ENCODE assay signal across 14 mouse cellular contexts in the genomic region with DNA sequence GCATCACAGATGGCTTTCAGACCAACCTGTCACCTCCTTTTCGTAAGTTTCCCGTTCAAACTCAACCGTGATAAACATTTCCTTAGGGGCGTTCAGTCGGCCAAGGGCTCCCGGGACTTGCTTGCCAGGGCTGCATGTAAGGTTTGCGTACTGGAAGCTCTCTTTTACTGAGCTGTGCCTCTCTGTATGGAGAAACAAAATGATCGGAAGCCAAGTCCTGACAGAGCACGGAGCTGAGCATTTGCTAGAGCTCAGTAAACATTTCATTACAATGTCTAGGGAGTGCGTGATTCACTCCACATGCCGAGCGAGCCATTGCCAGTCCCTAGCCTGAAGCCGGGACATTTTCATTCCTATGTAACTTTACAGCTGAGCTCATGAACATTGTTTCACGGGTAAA. TPM values are rescaled to one million over a fixed set of nuclear protein-coding genes. Genes with fewer than 3 reads are reported as not detected.
DNase-seq lines count a peak whose midpoint lies in the region; ATAC-seq and TF ChIP-seq lines count a peak whose summit lies in the region.
"Had no signal": no experiment of that assay in that cellular context is flagged by ENCODE, and none has a peak within 500 bp of the region (broad histone marks: within the 10 kb centered on the region; RNA-seq: fewer than 3 reads in every experiment).

No protein-coding gene starts in this region.

- no peak for TF ChIP-seq CTCF in stomach, postnatal 0 days (IDR thresholded peaks at IDR 0.05; ENCODE audit: low read depth)
- no peak for TF ChIP-seq CTCF in thymus, adult 2 months (IDR thresholded peaks at IDR 0.05; ENCODE audit: borderline replicate concordance, control insufficient read depth, extremely low read depth, insufficient read depth, low read length, poor library complexity)

- DNase-seq in frontal cortex, postnatal 14 days (ENCODE audit: low spot score in 2 of 2), result no peak
- DNase-seq in urinary bladder, postnatal 25 days (ENCODE audit: low spot score), result peak; percentile 7
- DNase-seq in urinary bladder, postnatal 36 days (ENCODE audit: low spot score in 2 of 2), result no peak
- DNase-seq in stomach, postnatal 0 days (ENCODE audit: low spot score), result no peak
- no peak for DNase-seq in thymus, adult 2 months
- DNase-seq in Muller cell, postnatal 12 days (ENCODE audit: inconsistent ontology term), result no peak
- DNase-seq: adrenal gland, adult 8-10 months; cerebellum, adult 11 months; heart, adult 11 months; heart, postnatal 4 days; kidney, adult 9 months had no signal

- no peak overlapping the region for H3K9ac ChIP-seq in lung, embryonic 15.5 days
- no peak overlapping the region for H3K9ac ChIP-seq in stomach, postnatal 0 days (ENCODE audit: low read length)

- TF ChIP-seq EP300 in stomach, postnatal 0 days (optimal IDR thresholded peaks at IDR 0.05), result no peak

- peak overlapping the region; percentile 73 for H3K27ac ChIP-seq in lung, embryonic 15.5 days
- H3K27ac ChIP-seq in stomach, postnatal 0 days (replicated peaks), result 0 out of 2 replicates have a peak overlapping the region, but pooled peaks have one; percentile 8
- no peak overlapping the region for H3K27ac ChIP-seq in thymus, adult 2 months (ENCODE audit: control insufficient read depth, insufficient read depth, low read length)

- no peaks in the 10 kb centered on the region for H3K9me3 ChIP-seq in lung, embryonic 15.5 days
- no peaks in the 10 kb centered on the region for H3K9me3 ChIP-seq in stomach, postnatal 0 days (ENCODE audit: control insufficient read depth, low read length)

- H3K36me3 ChIP-seq in lung, embryonic 15.5 days, result no peaks in the 10 kb centered on the region
- H3K36me3 ChIP-seq in stomach, postnatal 0 days (ENCODE audit: control insufficient read depth, insufficient read depth, low read length), result no peaks in the 10 kb centered on the region
- no peaks in the 10 kb centered on the region for H3K36me3 ChIP-seq in thymus, adult 2 months (ENCODE audit: control insufficient read depth, insufficient read depth, low read length)

- H3K4me3 ChIP-seq in lung, embryonic 15.5 days, result no peak overlapping the region
- H3K4me3 ChIP-seq in stomach, postnatal 0 days (ENCODE audit: low read depth, low read length), result no peak overlapping the region
- H3K4me3 ChIP-seq in thymus, adult 2 months (ENCODE audit: control insufficient read depth, insufficient read depth, low read length), result no peak overlapping the region

- no peak for TF ChIP-seq POLR2A in thymus, adult 2 months (IDR thresholded peaks at IDR 0.05; ENCODE audit: control insufficient read depth, extremely low read depth, insufficient read depth, low read length, poor library complexity)

- 34% methylated on average over 14 of the region's 14 CpGs for WGBS in lung, embryonic 15.5 days
- 29% methylated on average over 14 of the region's 14 CpGs for WGBS in stomach, postnatal 0 days
- 87% methylated on average over 14 of the region's 14 CpGs for WGBS in thymus, adult 2 months

- H3K27me3 ChIP-seq in lung, embryonic 15.5 days, result no peaks in the 10 kb centered on the region
- no peaks in the 10 kb centered on the region for H3K27me3 ChIP-seq in stomach, postnatal 0 days (ENCODE audit: control insufficient read depth, insufficient read depth, low read length)
- H3K27me3 ChIP-seq in thymus, adult 2 months (ENCODE audit: control insufficient read depth, insufficient read depth, low read length), result no peaks in the 10 kb centered on the region

- peak; percentile 69 for ATAC-seq in frontal cortex, adult (ENCODE audit: low TSS enrichment)
- peak; percentile 91 for ATAC-seq in lung, embryonic 15.5 days (ENCODE audit: borderline replicate concordance, extremely low read depth, low FRiP score, low TSS enrichment)
- peak; percentile 57; the same call in 1 of the 2 replicates for ATAC-seq in stomach, postnatal 0 days (ENCODE audit: low FRiP score, low TSS enrichment)

- H3K4me1 ChIP-seq in lung, embryonic 15.5 days, result peaks cover 25% of the 10 kb centered on the region
- H3K4me1 ChIP-seq in stomach, postnatal 0 days (replicated peaks; ENCODE audit: control insufficient read depth, insufficient read depth), result no peaks in the 10 kb centered on the region
- H3K4me1 ChIP-seq in thymus, adult 2 months (replicated peaks; ENCODE audit: control insufficient read depth, insufficient read depth, low read length), result no peaks in the 10 kb centered on the region

- H3K4me2 ChIP-seq in lung, embryonic 15.5 days, result peak overlapping the region; percentile 22
- H3K4me2 ChIP-seq in stomach, postnatal 0 days (replicated peaks; ENCODE audit: low read depth), result peak overlapping the region; percentile 37
- H3K4me2 ChIP-seq: liver, embryonic 11.5 days had no signal

RNA-seq across cellular contexts. Expression of gene Scube2, which starts 40.2 kb away (rescaled TPM):
- polyA plus RNA-seq in lung, embryonic 15.5 days (2015; fragmentation: Nextera tagmentation; extraction: Ambion mirVana), result 2.5 and 3.1 TPM in 2 replicates
- 0.79 and 0.96 TPM in 2 replicates for polyA plus RNA-seq in stomach, postnatal 0 days (2015; fragmentation: Nextera tagmentation; extraction: Ambion mirVana)
- polyA plus RNA-seq in thymus, adult 2 months (2012; rRNA removed), result 0.06 and 0.34 TPM in 2 replicates

RNA-seq across cellular contexts. Expression of gene Nrip3, which starts 43.5 kb away (rescaled TPM):
- 0.20 and 0.49 TPM in 2 replicates for polyA plus RNA-seq in lung, embryonic 15.5 days (2015; fragmentation: Nextera tagmentation; extraction: Ambion mirVana)
- 0.63 and 0.73 TPM in 2 replicates for polyA plus RNA-seq in stomach, postnatal 0 days (2015; fragmentation: Nextera tagmentation; extraction: Ambion mirVana)
- 0.08 and 0.29 TPM in 2 replicates for polyA plus RNA-seq in thymus, adult 2 months (2012; rRNA removed)
